Mouse (Mus musculus): ENCODE results near the gene Myl6. TPM values are rescaled to one million over a fixed set of nuclear protein-coding genes. Genes with fewer than 3 reads are reported as not detected.

Myl6 gene
- polyA plus RNA-seq, 1 experiment from 2014 or later: 678 TPM

DNA sequence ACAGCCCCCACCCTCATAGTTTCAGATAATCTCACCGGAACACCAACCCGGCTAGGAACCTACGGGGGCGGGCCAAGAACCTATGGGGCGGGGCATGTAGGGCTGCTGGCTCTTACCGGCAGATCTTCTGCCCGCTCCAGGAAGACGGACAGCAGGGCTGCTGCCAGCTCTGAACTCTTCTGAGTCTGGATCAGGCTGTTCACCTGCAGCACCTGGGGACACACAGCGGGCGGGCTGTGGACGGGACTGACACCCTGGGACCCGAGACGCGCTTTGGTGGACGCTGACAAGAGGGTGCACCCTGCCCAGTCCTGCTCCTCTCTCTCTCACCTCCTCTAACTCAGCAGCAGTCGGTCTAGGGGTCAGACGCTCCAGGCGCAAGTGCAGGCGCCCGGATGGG is 22.1 kb upstream of the Myl6 start:
- ATAC-seq (replicated peaks; ENCODE audit: insufficient number of reproducible peaks, low FRiP score, low TSS enrichment, low read depth) (no peak; the same call in 1 of the 2 replicates), DNase-seq (ENCODE audit: low spot score) (no peak)
- Histone ChIP-seq H3K9me3 (replicated peaks; ENCODE audit: control insufficient read depth, low read length) (no peaks in the 10 kb centered on the region), H3K27ac (replicated peaks; ENCODE audit: low read depth, low read length) (no peak overlapping the region), H3K4me1 (ENCODE audit: control insufficient read depth, insufficient read depth, low read length) (no peaks in the 10 kb centered on the region; the same call in 1 of the 2 replicates), H3K9ac (replicated peaks; ENCODE audit: low read length) (0 out of 2 replicates have a peak overlapping the region, but pooled peaks have one; percentile 32), H3K27me3 (ENCODE audit: control insufficient read depth, insufficient read depth, low read length) (peaks cover 18% of the 10 kb centered on the region), H3K36me3 (replicated peaks; ENCODE audit: control insufficient read depth, insufficient read depth, low read depth, low read length) (no peaks in the 10 kb centered on the region), H3K4me2 (ENCODE audit: low read depth, low read length) (peak overlapping the region; percentile 36), H3K4me3 (ENCODE audit: low read depth, low read length) (no peak overlapping the region)
- WGBS: 7% methylated on average over 20 of the region's 20 CpGs

DNA sequence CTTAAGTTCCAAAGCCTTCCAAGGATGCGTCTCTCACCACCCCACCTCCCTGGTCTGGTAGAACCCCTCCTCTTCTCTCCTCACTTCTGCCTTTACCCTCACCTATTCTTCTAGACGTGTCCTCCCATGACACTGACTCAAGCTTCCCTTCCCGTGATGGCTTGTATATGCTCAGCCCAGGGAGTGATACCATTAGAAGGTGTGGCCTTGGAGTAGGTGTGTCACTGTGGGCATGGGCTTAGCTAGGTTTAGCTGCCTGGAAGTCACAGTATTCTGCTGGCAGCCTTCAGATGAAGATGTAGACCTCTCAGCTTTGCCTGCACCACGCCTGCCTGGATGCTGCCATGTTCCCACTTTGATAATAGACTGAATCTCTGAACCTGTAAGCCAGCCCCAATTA is 21.1 kb upstream of the Myl6 start:
- Histone ChIP-seq H3K27me3 (ENCODE audit: control insufficient read depth, insufficient read depth, low read length) (peaks cover 18% of the 10 kb centered on the region), H3K4me2 (ENCODE audit: low read depth, low read length) (no peak overlapping the region), H3K9ac (replicated peaks; ENCODE audit: low read length) (no peak overlapping the region), H3K4me3 (ENCODE audit: low read depth, low read length) (no peak overlapping the region), H3K27ac (replicated peaks; ENCODE audit: low read depth, low read length) (no peak overlapping the region), H3K4me1 (ENCODE audit: control insufficient read depth, insufficient read depth, low read length) (no peaks in the 10 kb centered on the region; the same call in 1 of the 2 replicates), H3K36me3 (replicated peaks; ENCODE audit: control insufficient read depth, insufficient read depth, low read depth, low read length) (no peaks in the 10 kb centered on the region), H3K9me3 (replicated peaks; ENCODE audit: control insufficient read depth, low read length) (no peaks in the 10 kb centered on the region)
- no peak for ATAC-seq (replicated peaks; ENCODE audit: insufficient number of reproducible peaks, low FRiP score, low TSS enrichment, low read depth)
- DNase-seq (ENCODE audit: low spot score): no peak
- 79% methylated on average over 4 of the region's 4 CpGs for WGBS

GRCm38 (mm10) chr10:128511761-128512160 is 17.8 kb upstream of the Myl6 start:
- Histone ChIP-seq H3K27ac (replicated peaks; ENCODE audit: low read depth, low read length) (no peak overlapping the region), H3K4me3 (ENCODE audit: low read depth, low read length) (no peak overlapping the region), H3K36me3 (replicated peaks; ENCODE audit: control insufficient read depth, insufficient read depth, low read depth, low read length) (no peaks in the 10 kb centered on the region), H3K27me3 (ENCODE audit: control insufficient read depth, insufficient read depth, low read length) (peaks cover 9% of the 10 kb centered on the region), H3K4me2 (ENCODE audit: low read depth, low read length) (no peak overlapping the region), H3K9me3 (replicated peaks; ENCODE audit: control insufficient read depth, low read length) (no peaks in the 10 kb centered on the region), H3K9ac (replicated peaks; ENCODE audit: low read length) (no peak overlapping the region), H3K4me1 (ENCODE audit: control insufficient read depth, insufficient read depth, low read length) (no peaks in the 10 kb centered on the region; the same call in 1 of the 2 replicates)
- ATAC-seq (replicated peaks; ENCODE audit: insufficient number of reproducible peaks, low FRiP score, low TSS enrichment, low read depth) (no peak), DNase-seq (ENCODE audit: low spot score) (no peak)
- WGBS: 83% methylated on average over 12 of the region's 12 CpGs

DNA sequence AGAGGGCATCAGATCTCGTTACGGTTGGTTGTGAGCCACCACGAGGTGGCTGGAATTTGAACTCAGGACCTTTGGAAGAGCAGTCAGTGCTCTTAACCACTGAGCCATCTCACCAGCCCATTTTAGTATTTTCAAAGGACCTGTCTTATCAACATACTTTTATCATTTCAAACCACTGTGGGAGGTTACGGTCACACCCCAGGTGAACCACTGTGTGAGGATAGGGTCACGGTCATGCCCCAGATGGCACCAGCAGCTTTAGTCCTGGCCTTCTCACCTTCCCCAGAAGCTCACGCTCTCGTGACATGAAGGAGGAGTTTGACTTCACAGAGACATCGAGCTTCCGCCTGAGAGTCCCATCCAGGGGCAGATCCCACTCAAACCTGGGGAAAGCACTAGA is 17.2 kb upstream of the Myl6 start:
- Histone ChIP-seq H3K27me3 (ENCODE audit: control insufficient read depth, insufficient read depth, low read length) (peaks cover 3% of the 10 kb centered on the region), H3K36me3 (replicated peaks; ENCODE audit: control insufficient read depth, insufficient read depth, low read depth, low read length) (no peaks in the 10 kb centered on the region), H3K9ac (replicated peaks; ENCODE audit: low read length) (no peak overlapping the region), H3K4me2 (ENCODE audit: low read depth, low read length) (no peak overlapping the region), H3K4me1 (ENCODE audit: control insufficient read depth, insufficient read depth, low read length) (no peaks in the 10 kb centered on the region; the same call in 1 of the 2 replicates), H3K27ac (replicated peaks; ENCODE audit: low read depth, low read length) (no peak overlapping the region), H3K4me3 (ENCODE audit: low read depth, low read length) (no peak overlapping the region), H3K9me3 (replicated peaks; ENCODE audit: control insufficient read depth, low read length) (no peaks in the 10 kb centered on the region)
- DNase-seq (ENCODE audit: low spot score): no peak
- ATAC-seq (replicated peaks; ENCODE audit: insufficient number of reproducible peaks, low FRiP score, low TSS enrichment, low read depth): no peak
- WGBS: 91% methylated on average over 9 of the region's 9 CpGs

DNA sequence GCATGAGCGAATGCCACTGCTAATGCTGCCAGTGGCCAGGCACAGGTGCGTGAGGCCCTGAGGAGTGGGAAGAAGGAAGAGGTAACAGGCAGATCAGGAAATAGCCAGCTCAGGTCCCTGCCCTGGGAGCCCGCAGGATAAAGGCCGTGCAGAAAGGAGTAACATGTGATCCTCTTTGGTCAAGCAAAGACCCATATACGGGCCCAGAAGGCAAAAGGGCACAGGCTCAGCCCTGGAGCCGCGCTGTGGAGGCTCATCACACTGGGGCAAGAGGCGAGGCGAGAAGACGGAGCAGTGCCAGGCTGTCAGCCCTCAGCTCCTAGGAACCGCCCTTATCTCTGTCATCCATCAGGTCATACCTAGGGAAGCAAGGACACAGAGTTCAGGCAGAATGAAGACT is 16.4 kb upstream of the Myl6 start:
- no peak overlapping the region for H3K4me2 ChIP-seq (ENCODE audit: low read depth, low read length)
- H3K36me3 ChIP-seq (replicated peaks; ENCODE audit: control insufficient read depth, insufficient read depth, low read depth, low read length): no peaks in the 10 kb centered on the region
- H3K9me3 ChIP-seq (replicated peaks; ENCODE audit: control insufficient read depth, low read length): no peaks in the 10 kb centered on the region
- 83% methylated on average over 11 of the region's 11 CpGs for WGBS
- ATAC-seq (replicated peaks; ENCODE audit: insufficient number of reproducible peaks, low FRiP score, low TSS enrichment, low read depth) (no peak), DNase-seq (ENCODE audit: low spot score) (no peak)
- no peak overlapping the region for H3K9ac ChIP-seq (replicated peaks; ENCODE audit: low read length)
- H3K4me3 ChIP-seq (ENCODE audit: low read depth, low read length): no peak overlapping the region
- no peaks in the 10 kb centered on the region for H3K27me3 ChIP-seq (ENCODE audit: control insufficient read depth, insufficient read depth, low read length)
- no peak overlapping the region for H3K27ac ChIP-seq (replicated peaks; ENCODE audit: low read depth, low read length)
- H3K4me1 ChIP-seq (ENCODE audit: control insufficient read depth, insufficient read depth, low read length): no peaks in the 10 kb centered on the region

- H3K36me3 ChIP-seq (replicated peaks; ENCODE audit: control insufficient read depth, insufficient read depth, low read depth, low read length): no peaks in the 10 kb centered on the region
- 82% methylated on average over 4 of the region's 4 CpGs for WGBS
- H3K4me1 ChIP-seq (ENCODE audit: control insufficient read depth, insufficient read depth, low read length): no peaks in the 10 kb centered on the region
- DNase-seq (ENCODE audit: low spot score) (no peak), ATAC-seq (replicated peaks; ENCODE audit: insufficient number of reproducible peaks, low FRiP score, low TSS enrichment, low read depth) (no peak)
- no peak overlapping the region for H3K4me2 ChIP-seq (ENCODE audit: low read depth, low read length)
- no peaks in the 10 kb centered on the region for H3K9me3 ChIP-seq (replicated peaks; ENCODE audit: control insufficient read depth, low read length)
- H3K27me3 ChIP-seq (ENCODE audit: control insufficient read depth, insufficient read depth, low read length): no peaks in the 10 kb centered on the region
- H3K9ac ChIP-seq (replicated peaks; ENCODE audit: low read length): no peak overlapping the region
- H3K27ac ChIP-seq (replicated peaks; ENCODE audit: low read depth, low read length): no peak overlapping the region
- H3K4me3 ChIP-seq (ENCODE audit: low read depth, low read length): no peak overlapping the region
Measured at GRCm38 (mm10) chr10:128509831-128510230, 15.9 kb upstream of the Myl6 start.

- ATAC-seq (replicated peaks; ENCODE audit: insufficient number of reproducible peaks, low FRiP score, low TSS enrichment, low read depth): no peak
- no peak overlapping the region for H3K27ac ChIP-seq (replicated peaks; ENCODE audit: low read depth, low read length)
- H3K9me3 ChIP-seq (replicated peaks; ENCODE audit: control insufficient read depth, low read length): no peaks in the 10 kb centered on the region
- H3K4me3 ChIP-seq (ENCODE audit: low read depth, low read length): no peak overlapping the region
- WGBS: 83% methylated on average over 9 of the region's 9 CpGs
- no peak for DNase-seq (ENCODE audit: low spot score)
- no peaks in the 10 kb centered on the region for H3K27me3 ChIP-seq (ENCODE audit: control insufficient read depth, insufficient read depth, low read length)
- no peak overlapping the region for H3K4me2 ChIP-seq (ENCODE audit: low read depth, low read length)
- no peaks in the 10 kb centered on the region for H3K36me3 ChIP-seq (replicated peaks; ENCODE audit: control insufficient read depth, insufficient read depth, low read depth, low read length)
- no peaks in the 10 kb centered on the region for H3K4me1 ChIP-seq (ENCODE audit: control insufficient read depth, insufficient read depth, low read length)
- H3K9ac ChIP-seq (replicated peaks; ENCODE audit: low read length): no peak overlapping the region
Measured at GRCm38 (mm10) chr10:128509203-128509602, 15.3 kb upstream of the Myl6 start.

DNA sequence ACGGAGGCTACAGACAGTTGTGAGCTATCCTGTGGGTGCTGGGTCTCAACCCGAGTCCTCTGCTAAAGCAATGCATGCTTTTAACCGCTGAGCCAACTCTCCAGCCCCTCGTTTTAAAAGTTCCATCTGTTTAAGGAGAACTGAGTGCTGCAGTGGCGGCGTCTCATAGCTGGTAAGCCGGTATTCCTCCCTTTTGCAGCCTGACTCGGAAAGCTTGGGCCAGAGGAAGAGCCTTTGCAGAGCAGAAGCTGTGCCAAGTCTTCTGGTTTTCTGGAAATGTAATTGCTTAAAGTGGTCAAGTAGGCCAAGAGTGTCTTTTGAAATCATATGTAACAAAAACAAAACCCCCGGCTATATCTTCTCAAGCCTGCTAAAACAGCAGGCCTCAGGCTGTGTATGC is 14.3 kb upstream of the Myl6 start:
- Histone ChIP-seq H3K9ac (replicated peaks; ENCODE audit: low read length) (no peak overlapping the region), H3K4me1 (ENCODE audit: control insufficient read depth, insufficient read depth, low read length) (no peaks in the 10 kb centered on the region), H3K27me3 (ENCODE audit: control insufficient read depth, insufficient read depth, low read length) (no peaks in the 10 kb centered on the region), H3K4me3 (ENCODE audit: low read depth, low read length) (no peak overlapping the region), H3K36me3 (replicated peaks; ENCODE audit: control insufficient read depth, insufficient read depth, low read depth, low read length) (no peaks in the 10 kb centered on the region), H3K4me2 (ENCODE audit: low read depth, low read length) (no peak overlapping the region), H3K27ac (replicated peaks; ENCODE audit: low read depth, low read length) (no peak overlapping the region), H3K9me3 (replicated peaks; ENCODE audit: control insufficient read depth, low read length) (no peaks in the 10 kb centered on the region)
- DNase-seq (ENCODE audit: low spot score) (no peak), ATAC-seq (replicated peaks; ENCODE audit: insufficient number of reproducible peaks, low FRiP score, low TSS enrichment, low read depth) (no peak)
- WGBS: 83% methylated on average over 9 of the region's 9 CpGs

All from embryonic facial prominence, embryonic 11.5 days (tissue).